Mouse (Mus musculus) A20 (cell line): ENCODE measurements around the gene Rrp9.
A peak's percentile ranks its signal among the peaks of the same experiment; 100 is the strongest.

Source experiments
- DNase-seq: peaks from one replicate; pipeline ENCODE4 v3.0.0-alpha.2; 2011; ENCODE audit warnings: low read depth, low spot score

Rrp9 gene

DNA sequence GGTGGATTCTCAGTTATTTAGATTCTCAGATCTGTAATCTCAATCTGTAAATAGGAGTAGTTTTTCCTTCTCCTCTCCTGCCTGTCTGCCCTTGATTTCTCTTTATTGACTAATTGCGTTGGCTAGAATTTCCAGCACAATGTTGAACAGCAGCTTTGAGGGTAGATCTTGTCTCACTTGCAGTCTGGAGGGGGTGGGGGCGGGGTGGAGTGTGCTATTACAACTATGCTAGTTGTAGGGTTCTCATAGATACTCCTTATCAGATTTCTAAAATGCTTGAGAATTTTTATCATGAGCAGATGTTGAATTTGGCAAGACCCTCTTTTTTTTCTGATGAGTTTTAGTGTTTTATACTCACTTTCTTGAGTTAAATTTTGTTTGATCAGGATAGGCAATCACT lies 43.7 kb downstream of the Rrp9 start:
- no peak for DNase-seq

DNA sequence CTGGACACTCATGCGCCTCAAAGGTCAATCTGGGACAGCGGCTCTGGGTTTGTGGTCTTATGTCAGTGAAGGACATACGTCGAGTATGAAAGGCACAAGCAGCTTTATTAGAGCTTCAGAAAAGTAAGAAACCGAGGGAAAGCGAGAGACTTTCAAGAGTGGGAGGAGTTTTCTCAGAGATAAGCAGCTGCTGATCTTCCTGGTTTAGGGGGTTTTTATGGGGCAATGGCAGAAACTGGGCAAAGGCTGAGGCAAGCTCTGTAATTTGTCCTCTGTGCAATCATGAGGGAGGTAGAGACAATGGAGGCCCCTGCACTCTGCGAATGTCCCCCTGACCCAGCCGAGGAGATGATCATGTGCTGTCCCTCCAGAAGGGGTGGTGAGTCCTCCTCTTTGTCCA lies 44.1 kb downstream of the Rrp9 start:
- no peak for DNase-seq

DNA sequence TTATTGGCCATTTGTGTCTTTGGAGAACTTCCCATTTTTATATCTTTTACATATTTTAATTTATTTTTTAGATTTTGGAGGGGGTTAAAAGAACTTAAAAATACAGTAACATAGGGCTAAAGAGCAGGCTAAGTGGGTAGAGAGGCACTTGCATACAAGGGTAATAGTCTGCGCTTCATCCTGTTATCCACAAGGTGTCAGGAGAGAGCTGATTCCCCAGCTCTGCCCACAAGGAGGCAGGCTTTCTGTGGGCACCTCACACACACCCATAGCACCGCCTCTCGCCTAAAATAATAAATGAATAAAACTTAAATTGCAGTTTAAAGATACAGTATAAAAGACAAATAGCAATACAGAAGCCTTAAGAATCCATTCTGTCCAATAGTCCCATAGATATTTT lies 56.1 kb downstream of the Rrp9 start:
- DNase-seq, result peak; percentile 64

DNA sequence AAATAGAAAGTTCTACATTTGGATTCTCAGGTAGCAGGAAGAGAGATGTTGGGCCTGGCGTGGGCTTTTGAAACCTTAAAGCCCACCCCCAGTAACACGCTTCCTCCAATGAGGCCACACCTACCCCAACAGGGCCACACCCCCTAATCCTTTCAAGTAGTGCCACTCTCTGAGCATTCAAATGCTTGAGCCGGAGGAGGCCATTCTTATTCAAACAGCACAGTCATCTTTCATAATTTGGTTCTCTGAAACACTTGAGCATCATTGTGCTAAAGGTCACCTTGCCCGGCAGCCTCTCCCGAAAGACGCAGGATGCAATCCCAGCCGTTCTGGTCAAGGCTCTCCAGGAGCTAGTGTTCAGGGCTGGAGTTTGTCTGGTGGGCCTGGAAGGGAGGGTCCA lies 58.5 kb downstream of the Rrp9 start:
- no peak for DNase-seq

DNA sequence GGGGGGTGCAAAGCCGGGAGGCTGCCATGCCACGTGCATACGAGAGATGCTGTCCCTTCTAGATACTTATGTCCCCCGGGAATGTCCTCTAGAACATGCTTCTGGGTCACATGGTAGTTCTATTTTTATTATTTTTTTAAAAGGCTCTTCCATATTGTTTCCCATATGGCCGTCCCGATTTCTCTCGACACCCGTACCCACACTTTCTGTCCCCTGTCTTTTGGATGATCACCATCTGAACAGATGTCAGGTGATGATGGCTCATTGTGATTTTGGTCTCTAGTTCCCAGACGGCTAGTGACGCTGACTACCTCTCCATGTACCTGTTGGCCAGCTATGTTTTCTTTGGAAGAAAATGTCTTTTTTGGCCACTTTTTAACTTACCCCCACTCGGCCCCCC lies 59.2 kb downstream of the Rrp9 start:
- DNase-seq, result no peak
